Mouse (Mus musculus) heart, adult 9 months (tissue): Measurements from ENCODE around the gene A930018P22Rik.
"Not testable (repeated sequence)": the region's sequence is repeated elsewhere in the genome, so short reads cannot be mapped to it uniquely, and the experiment has no call there.

Source experiments
- DNase-seq, 2 experiments: peaks; one replicate each; pipeline ENCODE4 v3.0.0; 2022; ENCODE audit warnings: low spot score in 2 of 2

Gene A930018P22Rik

GRCm38 (mm10) chr2:104122505-104123378, at the start of gene A930018P22Rik:
A930018P22Rik (plus strand) TSS chr2:104122769.
- DNase-seq, result peak; percentile 87 to 95

GRCm38 (mm10) chr2:104078285-104078684, 44.3 kb upstream of the A930018P22Rik start:
- DNase-seq, result not testable (repeated sequence)

- DNase-seq, result not testable (repeated sequence)
These were observed 41.0 kb upstream of the A930018P22Rik start for GRCm38 (mm10) chr2:104081436-104082050.

- no peak for DNase-seq
These were observed 40.1 kb upstream of the A930018P22Rik start for GRCm38 (mm10) chr2:104082474-104082873.

- not testable (repeated sequence) for DNase-seq
These were observed 38.5 kb upstream of the A930018P22Rik start for GRCm38 (mm10) chr2:104084027-104084426.

DNA sequence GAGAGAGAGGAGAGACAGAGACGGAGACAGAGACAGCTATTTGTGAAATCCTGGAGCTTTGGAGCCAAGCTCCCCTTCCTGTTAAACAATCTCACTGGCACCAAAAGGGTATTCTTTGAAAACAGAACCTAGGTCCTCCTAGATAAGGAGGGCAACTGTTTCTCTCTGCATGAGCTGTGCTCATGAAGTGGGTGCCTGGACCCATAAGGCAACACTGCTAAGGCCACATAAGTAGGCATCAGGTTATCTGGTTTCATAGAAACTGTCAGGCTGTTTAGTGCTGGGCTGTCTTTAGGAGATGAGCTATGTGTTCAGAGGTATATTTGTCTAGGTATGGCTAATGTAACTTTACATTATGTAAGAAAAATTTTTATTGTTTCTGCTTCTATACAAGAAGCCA, 35.0 kb upstream of the A930018P22Rik start:
- DNase-seq, result not testable (repeated sequence)

DNA sequence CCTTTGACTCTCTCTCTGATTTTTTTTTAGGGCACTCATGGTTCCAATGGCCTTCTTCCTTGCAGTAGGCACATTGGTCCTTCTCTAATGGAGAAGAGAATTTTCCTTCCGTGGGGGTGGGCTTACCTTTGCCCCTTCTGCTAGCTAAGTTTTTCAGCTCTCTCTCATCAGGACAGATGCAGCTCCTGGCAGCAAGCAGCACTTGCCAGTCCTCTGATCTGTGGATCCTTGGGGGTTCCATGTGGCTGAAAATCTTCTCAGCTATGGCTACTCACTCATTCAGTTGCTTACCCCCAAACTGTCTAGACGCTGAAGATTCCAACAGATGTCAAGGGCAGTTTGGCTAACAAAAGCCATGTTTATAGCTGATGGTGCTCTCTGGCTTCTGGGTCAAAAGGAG, 29.3 kb upstream of the A930018P22Rik start:
- no peak for DNase-seq

DNA sequence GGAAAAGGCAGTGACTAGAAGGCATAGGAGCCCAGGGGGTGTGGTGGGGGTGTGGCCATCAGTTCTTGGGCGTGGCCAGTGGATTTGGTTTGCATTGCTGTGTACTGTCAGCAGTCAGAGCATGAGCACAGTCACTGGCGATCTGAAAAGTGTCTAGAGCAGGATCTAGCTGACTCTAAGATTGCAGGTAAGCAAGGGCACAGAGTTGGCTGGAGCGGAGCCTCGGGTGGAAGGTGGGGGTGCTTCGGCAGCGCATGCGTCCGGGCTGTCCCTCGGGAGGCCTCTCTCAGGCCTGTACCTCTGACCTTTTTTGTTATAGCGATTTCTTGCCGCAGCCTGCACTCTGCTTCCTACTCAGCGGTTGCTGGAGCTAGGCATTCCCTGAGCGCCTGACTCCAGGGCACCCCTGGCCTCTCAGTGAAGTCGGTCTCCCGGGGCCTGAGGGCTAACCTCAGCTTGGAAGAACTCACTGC, 26.8 kb upstream of the A930018P22Rik start, which contains the start of gene Cd59a:
Gene Cd59a, plus strand, starts transcription at position 61 of the 473 bp plus-strand sequence.
- peak; percentile 87 to 91 for DNase-seq

DNA sequence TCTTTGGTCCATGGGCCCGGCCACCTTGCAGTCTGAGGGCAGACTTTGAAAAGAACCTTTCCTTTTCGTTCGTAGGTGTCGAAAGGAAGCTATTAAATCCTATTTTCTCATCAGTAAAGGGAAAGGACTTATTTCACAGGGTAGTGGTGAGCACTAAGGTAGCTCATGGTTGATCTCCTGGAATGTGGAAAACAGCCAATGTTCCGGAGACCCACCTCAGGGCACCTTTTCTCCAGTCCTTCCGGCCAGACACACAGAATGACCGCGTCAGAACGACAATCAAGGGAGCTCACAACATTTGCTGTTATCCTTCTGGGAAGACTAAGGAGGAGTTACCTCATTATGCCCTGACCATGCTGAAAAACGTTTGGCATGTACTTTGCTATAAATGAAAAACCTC, 26.3 kb upstream of the A930018P22Rik start:
- DNase-seq, result no peak

DNA sequence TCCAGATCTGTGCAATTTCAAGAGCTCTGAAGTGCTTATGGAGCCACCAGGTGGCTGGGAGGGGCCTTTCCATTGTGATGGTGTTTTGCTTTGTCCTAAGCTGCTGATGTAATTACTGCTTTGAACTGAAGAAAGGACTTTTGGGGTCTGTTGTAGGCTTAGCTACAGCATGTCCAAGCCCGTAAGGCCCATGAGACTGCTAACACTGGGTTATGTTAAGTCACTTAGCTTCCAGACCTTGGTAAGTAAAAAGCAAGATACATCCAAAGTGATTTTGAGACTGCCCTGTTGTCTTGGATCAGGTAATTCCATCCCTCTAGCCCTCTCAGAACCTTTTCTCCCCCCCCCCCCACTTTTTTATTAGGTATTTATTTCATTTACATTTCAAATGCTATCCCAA, 25.8 kb upstream of the A930018P22Rik start:
- DNase-seq, result not testable (repeated sequence)

DNA sequence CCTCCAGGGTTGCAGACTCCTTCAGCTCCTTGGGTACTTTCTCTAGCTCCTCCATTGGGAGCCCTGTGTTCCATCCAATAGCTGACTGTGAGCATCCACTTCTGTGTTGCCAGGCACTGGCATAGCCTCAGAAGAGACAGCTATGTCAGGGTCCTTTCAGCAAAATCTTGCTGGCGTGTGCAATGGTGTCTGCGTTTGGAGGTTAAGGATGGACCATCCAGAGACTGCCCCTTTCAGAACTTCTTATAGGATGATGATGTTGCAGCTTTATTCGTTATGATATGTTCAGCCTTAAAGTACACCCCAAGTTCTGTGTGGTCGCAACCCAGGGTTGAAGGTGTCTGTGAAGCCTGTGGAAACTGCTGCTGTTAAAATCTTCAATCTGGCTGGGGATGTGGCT, 25.2 kb upstream of the A930018P22Rik start:
- not testable (repeated sequence) for DNase-seq

- DNase-seq, result no peak
These were observed 23.9 kb upstream of the A930018P22Rik start for GRCm38 (mm10) chr2:104098529-104099230.

DNA sequence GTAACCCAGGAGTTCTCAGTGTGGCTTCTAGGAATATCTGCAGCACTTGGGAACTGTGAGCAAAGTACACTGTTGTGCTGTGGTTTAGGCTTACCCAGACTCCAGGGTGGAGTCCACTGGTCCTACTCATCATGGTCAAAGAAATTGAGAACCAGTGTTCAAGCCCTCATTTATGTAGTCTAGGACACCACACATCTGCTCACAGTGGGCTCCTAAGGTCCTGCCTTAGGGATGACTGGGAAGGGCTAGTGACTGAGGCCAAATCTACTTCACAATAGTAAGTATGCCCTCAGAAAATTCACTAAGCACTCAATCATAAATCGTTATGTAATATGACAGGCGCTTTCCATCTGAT, 23.4 kb upstream of the A930018P22Rik start:
- DNase-seq, result no peak

GRCm38 (mm10) chr2:104099946-104100345, 22.6 kb upstream of the A930018P22Rik start:
- no peak for DNase-seq

- DNase-seq, result no peak
These were observed 17.8 kb upstream of the A930018P22Rik start for GRCm38 (mm10) chr2:104104800-104105199.

- DNase-seq, result not testable (repeated sequence)
These were observed 13.5 kb upstream of the A930018P22Rik start for GRCm38 (mm10) chr2:104109021-104109420.

DNA sequence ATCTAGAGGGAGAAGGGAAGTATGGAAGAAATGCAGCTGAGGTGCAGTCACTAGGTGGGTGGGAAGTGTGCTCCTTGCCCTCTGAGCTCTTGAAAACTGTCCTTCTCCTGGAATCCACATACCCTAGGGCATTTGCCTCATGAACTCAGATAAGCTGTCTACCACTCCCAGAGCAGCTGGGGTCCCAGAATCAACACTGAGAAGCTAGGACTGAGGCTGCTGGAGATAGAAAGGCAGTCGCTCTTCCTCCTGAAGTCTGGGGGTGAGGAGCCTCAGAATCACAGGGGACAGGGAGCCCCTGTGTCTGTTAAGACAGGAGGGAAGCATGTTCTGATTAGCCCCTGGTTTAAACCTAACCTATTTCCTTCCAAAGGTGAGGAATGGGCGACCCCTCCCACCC, 13.0 kb upstream of the A930018P22Rik start:
- no peak for DNase-seq

GRCm38 (mm10) chr2:104110031-104110430, 12.5 kb upstream of the A930018P22Rik start:
- no peak for DNase-seq

DNA sequence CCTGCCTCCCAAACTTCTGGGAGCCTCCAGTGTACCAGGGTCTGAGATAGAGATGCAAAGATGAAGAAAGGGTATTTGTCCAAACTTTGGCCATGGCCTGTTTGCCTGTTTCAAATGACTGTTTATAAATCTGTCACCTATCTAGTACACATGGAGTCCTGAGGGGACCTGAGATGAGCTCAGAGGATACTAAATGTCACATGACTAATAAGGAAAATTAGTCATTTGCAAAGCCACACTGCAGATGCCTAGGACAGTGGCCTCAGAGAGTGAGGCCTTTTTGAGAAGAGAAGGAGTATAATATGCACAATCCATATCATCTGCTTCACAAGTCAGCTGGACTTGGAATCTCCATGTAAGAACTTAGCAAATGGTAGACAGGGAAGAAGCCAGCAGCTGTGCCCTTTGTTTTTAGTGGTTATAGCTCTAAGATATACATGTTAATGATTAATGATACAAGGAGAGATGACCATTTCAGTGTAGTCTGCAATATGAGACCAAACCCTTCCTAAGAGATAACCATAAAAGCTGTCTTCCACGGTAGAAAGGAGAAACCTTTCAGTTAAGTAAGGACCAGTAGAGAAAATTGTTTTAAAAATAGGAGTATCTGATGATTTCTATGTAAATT, 11.3 kb upstream of the A930018P22Rik start:
- not testable (repeated sequence) for DNase-seq

- not testable (repeated sequence) for DNase-seq
These were observed 9.0 kb upstream of the A930018P22Rik start for GRCm38 (mm10) chr2:104113563-104113962.

GRCm38 (mm10) chr2:104114898-104115297, 7.7 kb upstream of the A930018P22Rik start:
- DNase-seq, result no peak

DNA sequence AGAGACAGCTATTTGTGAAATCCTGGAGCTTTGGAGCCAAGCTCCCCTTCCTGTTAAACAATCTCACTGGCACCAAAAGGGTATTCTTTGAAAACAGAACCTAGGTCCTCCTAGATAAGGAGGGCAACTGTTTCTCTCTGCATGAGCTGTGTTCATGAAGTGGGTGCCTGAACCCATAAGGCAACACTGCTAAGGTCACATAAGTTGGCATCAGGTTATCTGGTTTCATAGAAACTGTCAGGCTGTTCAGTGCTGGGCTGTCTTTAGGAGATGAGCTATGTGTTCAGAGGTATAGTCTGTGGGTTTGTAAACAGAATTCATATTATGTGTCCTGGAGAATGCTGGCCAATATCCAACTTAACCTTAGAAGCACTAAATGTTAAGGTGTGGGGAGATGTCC, 5.4 kb upstream of the A930018P22Rik start:
- not testable (repeated sequence) for DNase-seq
